Mouse (Mus musculus) embryonic facial prominence, embryonic 12.5 days (tissue): ENCODE data around the gene Pld4. TPM values are rescaled to one million over a fixed set of nuclear protein-coding genes. Genes with fewer than 3 reads are reported as not detected.

ENCODE experiments used
- ATAC-seq: fragments of 200-750 bp; cut with Nextera tagmentation; 2 replicates; pipeline ENCODE4 v1.8.0; 2017; ENCODE audit not compliant: insufficient number of reproducible peaks, insufficient read depth, low FRiP score, low TSS enrichment
- H3K27ac ChIP-seq: fragments of 300-500 bp; sonication (generic); 2 replicates; pipeline ENCODE4 v1.5.1; 2016; ENCODE audit warnings: mild to moderate bottlenecking
- H3K27me3 ChIP-seq: fragments of 300-500 bp; sonication (generic); 2 replicates; pipeline ENCODE4 v1.6.1; 2016; ENCODE audit warnings: mild to moderate bottlenecking, moderate library complexity
- H3K36me3 ChIP-seq: fragments of 300-500 bp; sonication (generic); 2 replicates; pipeline ENCODE4 v1.6.1; 2016; ENCODE audit warnings: mild to moderate bottlenecking
- H3K4me1 ChIP-seq: fragments of 300-500 bp; sonication (generic); 2 replicates; pipeline ENCODE4 v1.6.1; 2016
- H3K4me2 ChIP-seq: fragments of 300-500 bp; sonication (generic); replicated peaks from 2 replicates; pipeline ENCODE4 v1.6.1; 2016; ENCODE audit warnings: mild to moderate bottlenecking, moderate library complexity
- H3K4me3 ChIP-seq: fragments of 300-500 bp; sonication (generic); 2 replicates; pipeline ENCODE4 v1.5.1; 2016; ENCODE audit warnings: mild to moderate bottlenecking
- H3K9ac ChIP-seq: fragments of 300-500 bp; sonication (generic); 2 replicates; pipeline ENCODE4 v1.6.1; 2016; ENCODE audit warnings: mild to moderate bottlenecking, moderate library complexity
- H3K9me3 ChIP-seq: fragments of 300-500 bp; sonication (generic); 2 replicates; pipeline ENCODE4 v1.6.1; 2016; ENCODE audit warnings: mild to moderate bottlenecking, moderate library complexity
- WGBS: fragments of 180-500 bp; shearing (Covaris S2); methylation state at CpG from one replicate; pipeline ENCODE4 v1.1.7; 2016; 5-methylcytosine and 5-hydroxymethylcytosine counted together
- polyA plus RNA-seq: library from polyadenylated mRNA; unstranded; fragments of >200 nt; fragmentation: Nextera tagmentation; extraction: Ambion mirVana; gene quantifications from 2 replicates; pipeline ENCODE4 v1.2.1, GENCODE M21; 2016

Gene Pld4
- polyA plus RNA-seq, 1 experiment from 2014 or later = 4.9 TPM

DNA sequence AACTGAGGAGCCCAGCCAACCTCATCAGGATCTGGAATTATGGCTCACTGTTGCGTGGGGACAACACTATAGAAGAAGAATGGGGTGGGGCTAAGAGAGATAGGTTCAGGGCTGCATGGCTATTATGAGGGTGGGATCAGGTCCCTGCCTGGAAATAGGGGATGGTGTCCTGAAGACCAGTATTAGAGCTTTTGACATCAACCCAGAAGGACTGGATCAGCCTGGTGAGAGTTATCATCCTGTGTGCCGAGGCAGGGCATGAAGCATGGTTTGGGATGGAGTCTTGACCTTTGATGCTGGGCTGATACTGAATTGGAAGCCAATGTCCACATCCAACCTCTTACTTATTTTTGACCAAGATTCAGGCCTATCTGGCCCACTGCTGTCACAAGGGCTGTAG is 9.3 kb downstream of the Pld4 start:
- Histone ChIP-seq H3K9ac (no peak overlapping the region), H3K36me3 (no peaks in the 10 kb centered on the region), H3K9me3 (0 out of 2 replicates have a peak, but pooled peaks cover under 1% of the 10 kb centered on the region), H3K4me1 (no peaks in the 10 kb centered on the region), H3K27me3 (no peaks in the 10 kb centered on the region), H3K27ac (no peak overlapping the region), H3K4me2 (no peak overlapping the region), H3K4me3 (no peak overlapping the region)
- WGBS = 58% methylated on average over 2 of the region's 2 CpGs
- ATAC-seq = no peak

- no peak overlapping the region for H3K27ac ChIP-seq
- H3K4me2 ChIP-seq = no peak overlapping the region
- no peak overlapping the region; the same call in 1 of the 2 replicates for H3K9ac ChIP-seq
- no peaks in the 10 kb centered on the region for H3K4me1 ChIP-seq
- WGBS = 86% methylated on average over 4 of the region's 4 CpGs
- H3K4me3 ChIP-seq = no peak overlapping the region
- ATAC-seq = no peak
- H3K36me3 ChIP-seq = no peaks in the 10 kb centered on the region
- H3K9me3 ChIP-seq = 0 out of 2 replicates have a peak, but pooled peaks cover 5% of the 10 kb centered on the region
- no peaks in the 10 kb centered on the region for H3K27me3 ChIP-seq
These were observed 9.9 kb downstream of the Pld4 start for GRCm38 (mm10) chr12:112770396-112770795.

DNA sequence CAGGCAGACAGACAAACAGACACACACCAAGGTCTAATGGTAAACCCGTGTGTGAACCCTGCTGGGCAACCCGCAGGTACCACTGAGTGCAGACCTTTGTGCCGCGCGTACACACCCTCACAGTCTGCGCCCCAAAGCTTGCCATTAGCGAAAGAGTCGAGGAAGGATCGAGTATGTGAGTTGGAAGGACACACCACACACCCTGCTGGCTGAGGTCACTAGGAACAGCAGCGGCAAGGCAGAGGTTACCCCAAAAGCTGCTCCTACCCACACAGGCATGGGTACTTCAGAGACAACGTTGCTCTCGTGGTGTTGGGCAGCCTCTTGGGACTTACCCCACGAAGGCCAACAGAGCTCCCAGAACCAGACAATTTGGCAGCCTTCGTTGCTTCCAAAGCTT is 11.9 kb downstream of the Pld4 start:
- no peak overlapping the region for H3K4me2 ChIP-seq
- H3K9me3 ChIP-seq = 0 out of 2 replicates have a peak, but pooled peaks cover 7% of the 10 kb centered on the region
- H3K4me1 ChIP-seq = no peaks in the 10 kb centered on the region
- no peak overlapping the region for H3K9ac ChIP-seq
- no peak overlapping the region for H3K27ac ChIP-seq
- no peaks in the 10 kb centered on the region for H3K27me3 ChIP-seq
- H3K4me3 ChIP-seq = no peak overlapping the region
- ATAC-seq = no peak
- no peaks in the 10 kb centered on the region for H3K36me3 ChIP-seq
- 89% methylated on average over 14 of the region's 14 CpGs for WGBS

DNA sequence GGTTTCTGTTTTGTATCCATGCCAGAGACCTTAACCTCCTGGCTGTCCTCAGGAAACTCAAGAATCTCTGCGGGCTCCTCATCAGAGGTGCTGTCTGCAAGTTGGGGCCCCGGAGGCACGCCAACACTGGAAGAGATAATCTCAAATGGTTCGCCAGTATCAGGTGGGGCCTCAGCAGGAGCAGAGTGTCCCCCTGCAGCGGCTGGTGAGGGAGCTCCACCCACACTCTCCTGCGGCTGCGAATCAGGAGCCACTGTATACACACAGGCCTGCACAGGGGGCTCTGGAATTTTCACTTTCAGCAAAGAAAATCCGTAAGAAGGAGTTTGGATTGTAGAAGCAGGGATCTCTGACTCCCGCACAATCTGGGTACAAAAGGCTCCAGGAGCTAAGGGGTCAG is 12.9 kb downstream of the Pld4 start:
- H3K9ac ChIP-seq = no peak overlapping the region
- ATAC-seq = no peak
- H3K4me2 ChIP-seq = no peak overlapping the region
- H3K36me3 ChIP-seq = no peaks in the 10 kb centered on the region
- H3K27me3 ChIP-seq = no peaks in the 10 kb centered on the region
- no peak overlapping the region for H3K27ac ChIP-seq
- no peak overlapping the region for H3K4me3 ChIP-seq
- 39% methylated on average over 9 of the region's 9 CpGs for WGBS
- H3K4me1 ChIP-seq = no peaks in the 10 kb centered on the region
- 0 out of 2 replicates have a peak, but pooled peaks cover 7% of the 10 kb centered on the region for H3K9me3 ChIP-seq

DNA sequence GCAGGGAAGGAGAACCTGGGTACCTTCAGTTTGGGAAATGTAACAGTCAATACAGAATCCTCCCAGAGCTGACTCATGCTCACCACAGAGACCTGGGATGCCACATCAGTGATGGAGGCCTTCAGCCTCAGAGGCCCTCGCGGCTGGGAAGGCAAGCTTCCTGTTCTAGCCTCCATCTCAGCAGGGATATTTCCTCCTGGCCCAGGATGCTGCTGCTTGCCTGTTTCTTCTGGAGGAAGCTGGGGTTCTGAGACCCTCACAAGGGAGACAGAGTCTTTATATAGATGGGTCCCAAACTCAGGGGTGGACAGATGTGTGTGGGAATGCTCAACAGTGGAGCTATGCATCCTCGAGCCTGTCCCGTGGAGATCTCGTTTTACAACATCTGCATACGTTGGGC is 13.6 kb downstream of the Pld4 start:
- WGBS = 71% methylated on average over 6 of the region's 6 CpGs

GRCm38 (mm10) chr12:112774481-112774880 is 14.0 kb downstream of the Pld4 start:
- no peak overlapping the region for H3K9ac ChIP-seq
- H3K4me3 ChIP-seq = no peak overlapping the region
- no peak overlapping the region for H3K27ac ChIP-seq
- no peaks in the 10 kb centered on the region for H3K27me3 ChIP-seq
- no peaks in the 10 kb centered on the region for H3K4me1 ChIP-seq
- 90% methylated on average over 10 of the region's 10 CpGs for WGBS
- H3K4me2 ChIP-seq = no peak overlapping the region
- H3K9me3 ChIP-seq = 0 out of 2 replicates have a peak, but pooled peaks cover 7% of the 10 kb centered on the region
- ATAC-seq = no peak
- no peaks in the 10 kb centered on the region for H3K36me3 ChIP-seq

More for the DNA sequence above, 13.6 kb downstream of the Pld4 start:
- Histone ChIP-seq H3K4me2 (no peak overlapping the region), H3K27ac (no peak overlapping the region), H3K9ac (no peak overlapping the region), H3K4me1 (no peaks in the 10 kb centered on the region), H3K9me3 (0 out of 2 replicates have a peak, but pooled peaks cover 7% of the 10 kb centered on the region), H3K27me3 (no peaks in the 10 kb centered on the region), H3K36me3 (no peaks in the 10 kb centered on the region), H3K4me3 (no peak overlapping the region)
- no peak for ATAC-seq

DNA sequence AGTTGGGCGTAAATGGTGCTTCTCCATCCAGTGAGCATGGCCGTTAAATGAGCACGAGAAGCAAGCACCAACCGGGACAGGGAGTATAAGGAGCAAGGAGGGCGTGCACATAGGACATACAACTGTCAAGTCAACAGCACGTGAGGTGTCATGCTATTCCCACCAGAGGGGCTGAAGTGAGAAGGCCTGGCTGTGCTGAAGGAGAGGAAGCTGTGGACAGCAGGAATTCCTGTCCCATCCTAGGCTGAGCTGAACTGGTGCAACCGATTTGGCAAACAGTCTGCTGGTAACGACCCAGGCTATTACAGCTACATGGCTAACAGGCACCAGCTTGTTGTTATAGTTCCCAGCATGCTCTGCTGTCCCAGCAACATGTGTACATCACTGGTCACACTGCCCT is 30.6 kb downstream of the Pld4 start:
- no peaks in the 10 kb centered on the region for H3K36me3 ChIP-seq
- no peak overlapping the region for H3K9ac ChIP-seq
- no peak for ATAC-seq
- no peak overlapping the region for H3K27ac ChIP-seq
- WGBS = 71% methylated on average over 8 of the region's 8 CpGs
- no peaks in the 10 kb centered on the region for H3K27me3 ChIP-seq
- H3K4me2 ChIP-seq = no peak overlapping the region
- H3K4me3 ChIP-seq = no peak overlapping the region
- H3K4me1 ChIP-seq = peaks cover 15% of the 10 kb centered on the region
- no peaks in the 10 kb centered on the region for H3K9me3 ChIP-seq

- H3K27me3 ChIP-seq = 0 out of 2 replicates have a peak, but pooled peaks cover 4% of the 10 kb centered on the region
- no peak overlapping the region for H3K4me3 ChIP-seq
- no peak overlapping the region for H3K27ac ChIP-seq
- H3K4me1 ChIP-seq = peaks cover 15% of the 10 kb centered on the region
- H3K9me3 ChIP-seq = no peaks in the 10 kb centered on the region
- 73% methylated on average over 13 of the region's 13 CpGs for WGBS
- ATAC-seq = no peak
- H3K4me2 ChIP-seq = no peak overlapping the region
- H3K9ac ChIP-seq = no peak overlapping the region
- H3K36me3 ChIP-seq = no peaks in the 10 kb centered on the region
These were observed 33.3 kb downstream of the Pld4 start for GRCm38 (mm10) chr12:112793601-112794355.

- H3K27me3 ChIP-seq = 0 out of 2 replicates have a peak, but pooled peaks cover 4% of the 10 kb centered on the region
- ATAC-seq = no peak
- H3K9me3 ChIP-seq = no peaks in the 10 kb centered on the region
- no peak overlapping the region for H3K9ac ChIP-seq
- H3K36me3 ChIP-seq = no peaks in the 10 kb centered on the region
- no peak overlapping the region for H3K4me3 ChIP-seq
- WGBS = 26% methylated on average over 7 of the region's 7 CpGs
- H3K4me1 ChIP-seq = peaks cover 15% of the 10 kb centered on the region
- no peak overlapping the region for H3K4me2 ChIP-seq
- H3K27ac ChIP-seq = no peak overlapping the region
These were observed 33.9 kb downstream of the Pld4 start for GRCm38 (mm10) chr12:112794356-112794816.

DNA sequence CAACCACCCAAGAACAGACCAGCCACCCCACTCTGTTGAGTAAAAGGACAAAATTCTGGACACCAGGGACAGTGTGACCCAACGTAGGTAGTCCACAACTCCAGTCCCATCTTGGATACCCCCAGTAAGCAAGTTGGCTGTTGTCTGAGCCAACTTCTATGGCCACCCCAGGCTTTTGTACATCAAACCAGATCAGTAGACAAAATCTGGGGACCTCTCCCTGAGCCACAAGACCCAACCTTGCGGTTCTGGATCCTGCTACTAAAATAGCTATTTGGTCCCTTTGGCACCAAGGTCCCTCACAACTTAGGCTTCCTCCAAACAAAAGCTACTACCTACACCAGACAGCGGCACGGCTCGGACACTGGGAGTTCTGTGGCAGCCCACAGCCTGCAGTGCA is 34.5 kb downstream of the Pld4 start:
- Histone ChIP-seq H3K9ac (no peak overlapping the region; the same call in 1 of the 2 replicates), H3K4me1 (peaks cover 15% of the 10 kb centered on the region)
- ATAC-seq = no peak

GRCm38 (mm10) chr12:112795466-112796104 is 35.1 kb downstream of the Pld4 start:
- H3K27me3 ChIP-seq = peaks cover 6% of the 10 kb centered on the region; the same call in 1 of the 2 replicates

More for the DNA sequence above, 34.5 kb downstream of the Pld4 start:
- no peak overlapping the region for H3K4me3 ChIP-seq
- no peak overlapping the region for H3K4me2 ChIP-seq
- H3K27ac ChIP-seq = no peak overlapping the region
- H3K27me3 ChIP-seq = 0 out of 2 replicates have a peak, but pooled peaks cover 4% of the 10 kb centered on the region
- no peaks in the 10 kb centered on the region for H3K9me3 ChIP-seq
- 86% methylated on average over 5 of the region's 5 CpGs for WGBS
- no peaks in the 10 kb centered on the region for H3K36me3 ChIP-seq

More at GRCm38 (mm10) chr12:112795466-112796104, 35.1 kb downstream of the Pld4 start:
- ATAC-seq = no peak
- Histone ChIP-seq H3K4me1 (peaks cover 18% of the 10 kb centered on the region), H3K4me2 (no peak overlapping the region), H3K4me3 (no peak overlapping the region), H3K27ac (no peak overlapping the region), H3K9ac (peak overlapping the region; percentile 1; the same call in 1 of the 2 replicates), H3K36me3 (no peaks in the 10 kb centered on the region), H3K9me3 (no peaks in the 10 kb centered on the region)
- 62% methylated on average over 18 of the region's 18 CpGs for WGBS
